Mouse (Mus musculus) intestine, embryonic 16.5 days (tissue): Measurements from ENCODE around the gene Kcnk13. TPM values are rescaled to one million over a fixed set of nuclear protein-coding genes. Genes with fewer than 3 reads are reported as not detected.

ENCODE experiments used
- ATAC-seq: fragments of 200-750 bp; cut with Nextera tagmentation; 2 replicates; pipeline ENCODE4 v1.8.0; 2017; ENCODE audit warnings: moderate TSS enrichment, moderate library complexity
- H3K27ac ChIP-seq: fragments of 300-500 bp; sonication (generic); 2 replicates; pipeline ENCODE4 v1.5.1; 2014; ENCODE audit warnings: mild to moderate bottlenecking, low read length
- H3K27me3 ChIP-seq: fragments of 300-500 bp; sonication (generic); replicated peaks from 2 replicates; pipeline ENCODE4 v1.6.1; 2014; ENCODE audit warnings: low read length, control low read depth, mixed read lengths; ENCODE audit not compliant: control insufficient read depth, insufficient read depth
- H3K36me3 ChIP-seq: fragments of 300-500 bp; sonication (generic); 2 replicates; pipeline ENCODE4 v1.6.1; 2014; ENCODE audit warnings: low read length, control low read depth; ENCODE audit not compliant: control insufficient read depth, insufficient read depth
- H3K4me1 ChIP-seq: fragments of 300-500 bp; sonication (generic); 2 replicates; pipeline ENCODE4 v1.6.1; 2014; ENCODE audit warnings: low read length, control low read depth, mixed read lengths; ENCODE audit not compliant: control insufficient read depth, insufficient read depth
- H3K4me2 ChIP-seq: fragments of 300-500 bp; sonication (generic); 2 replicates; pipeline ENCODE4 v1.6.1; 2014; ENCODE audit warnings: low read depth, low read length, control low read depth
- H3K4me3 ChIP-seq: fragments of 300-500 bp; sonication (generic); 2 replicates; pipeline ENCODE4 v1.5.1; 2014; ENCODE audit warnings: mild to moderate bottlenecking, low read length
- H3K9ac ChIP-seq: fragments of 300-500 bp; sonication (generic); 2 replicates; pipeline ENCODE4 v1.6.1; 2014; ENCODE audit warnings: low read depth, low read length
- H3K9me3 ChIP-seq: fragments of 300-500 bp; sonication (generic); 2 replicates; pipeline ENCODE4 v1.6.1; 2016; ENCODE audit warnings: low read length, control low read depth; ENCODE audit not compliant: control insufficient read depth
- WGBS: fragments of 180-500 bp; shearing (Covaris S2); extraction: QIAGEN DNeasy Blood & Tissue Kit; methylation state at CpG from one replicate; pipeline ENCODE4 v1.1.7; 2014; 5-methylcytosine and 5-hydroxymethylcytosine counted together
- polyA plus RNA-seq: library from polyadenylated mRNA; unstranded; fragments of >200 nt; fragmentation: Nextera tagmentation; extraction: Ambion mirVana; gene quantifications from 2 replicates; pipeline ENCODE4 v1.2.1, GENCODE M21; 2015

Gene Kcnk13
- polyA plus RNA-seq, 1 experiment from 2014 or later, result 0.64 TPM

- H3K27me3 ChIP-seq, result no peaks in the 10 kb centered on the region
- no peaks in the 10 kb centered on the region for H3K36me3 ChIP-seq
- no peak for ATAC-seq
- 89% methylated on average over 5 of the region's 5 CpGs for WGBS
- H3K4me3 ChIP-seq, result no peak overlapping the region
- no peak overlapping the region for H3K9ac ChIP-seq
- H3K4me1 ChIP-seq, result no peaks in the 10 kb centered on the region
- H3K9me3 ChIP-seq, result no peaks in the 10 kb centered on the region
- H3K4me2 ChIP-seq, result no peak overlapping the region
- no peak overlapping the region for H3K27ac ChIP-seq
Measured at GRCm38 (mm10) chr12:100089265-100089664, 125.0 kb downstream of the Kcnk13 start.

DNA sequence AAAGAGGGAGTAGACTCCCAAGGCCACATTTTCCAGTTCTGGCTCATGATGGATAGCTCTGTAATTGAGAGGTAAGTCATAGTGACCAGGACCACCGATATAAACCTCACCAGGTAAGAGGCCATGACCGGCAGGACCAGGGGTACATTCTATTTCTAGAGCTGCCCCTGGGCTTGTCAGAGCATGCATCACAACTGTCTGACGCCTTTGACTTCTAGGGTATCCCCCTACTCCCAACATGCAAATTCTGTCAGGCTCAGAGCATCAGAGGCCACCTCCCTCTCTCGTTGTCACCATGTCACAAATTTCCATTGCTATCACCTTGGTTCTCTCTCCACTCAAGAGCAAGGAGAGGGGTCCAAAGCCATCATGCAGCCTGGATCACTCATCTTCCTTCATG lies 126.5 kb downstream of the Kcnk13 start:
- 89% methylated on average over 4 of the region's 4 CpGs for WGBS
- H3K27me3 ChIP-seq, result no peaks in the 10 kb centered on the region
- no peaks in the 10 kb centered on the region for H3K36me3 ChIP-seq
- no peaks in the 10 kb centered on the region for H3K9me3 ChIP-seq
- no peak for ATAC-seq
- H3K4me2 ChIP-seq, result no peak overlapping the region
- no peak overlapping the region for H3K9ac ChIP-seq
- H3K4me1 ChIP-seq, result no peaks in the 10 kb centered on the region
- no peak overlapping the region for H3K4me3 ChIP-seq
- no peak overlapping the region for H3K27ac ChIP-seq

DNA sequence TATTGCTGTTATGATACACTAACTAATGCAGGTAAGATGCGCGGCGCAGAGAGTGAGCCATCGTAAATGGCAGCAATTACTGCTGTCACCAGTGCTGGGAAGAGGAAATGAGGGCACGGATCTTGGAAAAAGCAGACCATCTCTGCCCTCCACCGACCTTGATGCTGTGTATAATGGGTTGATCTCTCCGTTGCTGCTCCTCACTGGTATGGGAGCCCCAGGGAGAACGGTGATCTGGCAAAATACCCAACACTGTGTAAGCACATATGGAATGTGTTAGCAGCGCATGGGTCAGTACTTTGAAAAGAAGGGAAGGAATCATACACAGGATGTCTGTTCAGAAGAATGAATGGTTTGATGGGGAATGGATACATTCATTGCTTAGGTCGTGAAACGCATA lies 128.7 kb downstream of the Kcnk13 start:
- Histone ChIP-seq H3K4me3 (no peak overlapping the region), H3K36me3 (no peaks in the 10 kb centered on the region), H3K9me3 (no peaks in the 10 kb centered on the region), H3K9ac (no peak overlapping the region), H3K27ac (no peak overlapping the region), H3K4me1 (no peaks in the 10 kb centered on the region), H3K4me2 (no peak overlapping the region), H3K27me3 (no peaks in the 10 kb centered on the region)
- ATAC-seq, result no peak
- WGBS, result 82% methylated on average over 11 of the region's 11 CpGs

- Histone ChIP-seq H3K4me3 (no peak overlapping the region), H3K4me2 (no peak overlapping the region), H3K9me3 (no peaks in the 10 kb centered on the region), H3K9ac (no peak overlapping the region), H3K4me1 (no peaks in the 10 kb centered on the region), H3K36me3 (no peaks in the 10 kb centered on the region), H3K27ac (no peak overlapping the region), H3K27me3 (no peaks in the 10 kb centered on the region)
- ATAC-seq, result peak; percentile 40; the same call in 1 of the 2 replicates
- 48% methylated on average over 3 of the region's 3 CpGs for WGBS
Measured at GRCm38 (mm10) chr12:100099971-100100706, 135.8 kb downstream of the Kcnk13 start.

DNA sequence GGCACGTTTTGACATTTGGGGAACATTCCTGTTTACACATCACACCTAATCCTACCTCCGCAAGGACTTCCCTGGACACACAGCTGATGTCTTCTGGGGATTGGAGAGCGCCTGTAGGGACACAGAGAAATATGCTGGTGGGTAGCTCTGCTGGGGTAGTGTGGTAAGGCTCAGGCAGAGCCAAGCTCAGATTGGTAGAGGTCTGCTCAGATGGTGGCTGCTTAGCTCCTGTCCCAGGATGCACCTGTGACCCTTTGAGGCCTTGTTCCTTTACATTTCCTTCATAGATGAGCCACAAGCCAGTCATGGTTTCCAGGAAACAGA lies 136.4 kb downstream of the Kcnk13 start:
- Histone ChIP-seq H3K4me1 (no peaks in the 10 kb centered on the region), H3K4me3 (no peak overlapping the region), H3K9me3 (no peaks in the 10 kb centered on the region), H3K9ac (no peak overlapping the region), H3K4me2 (no peak overlapping the region), H3K27me3 (no peaks in the 10 kb centered on the region), H3K27ac (no peak overlapping the region), H3K36me3 (no peaks in the 10 kb centered on the region)
- 63% methylated on average over 3 of the region's 3 CpGs for WGBS
- no peak for ATAC-seq

- no peak overlapping the region for H3K4me2 ChIP-seq
- H3K4me1 ChIP-seq, result peaks cover 4% of the 10 kb centered on the region; the same call in 1 of the 2 replicates
- WGBS, result 63% methylated on average over 3 of the region's 3 CpGs
- H3K27me3 ChIP-seq, result no peaks in the 10 kb centered on the region
- H3K27ac ChIP-seq, result no peak overlapping the region
- H3K9ac ChIP-seq, result no peak overlapping the region
- ATAC-seq, result no peak
- no peaks in the 10 kb centered on the region for H3K36me3 ChIP-seq
- H3K9me3 ChIP-seq, result no peaks in the 10 kb centered on the region
- H3K4me3 ChIP-seq, result no peak overlapping the region
Measured at GRCm38 (mm10) chr12:100101651-100102050, 137.4 kb downstream of the Kcnk13 start.

DNA sequence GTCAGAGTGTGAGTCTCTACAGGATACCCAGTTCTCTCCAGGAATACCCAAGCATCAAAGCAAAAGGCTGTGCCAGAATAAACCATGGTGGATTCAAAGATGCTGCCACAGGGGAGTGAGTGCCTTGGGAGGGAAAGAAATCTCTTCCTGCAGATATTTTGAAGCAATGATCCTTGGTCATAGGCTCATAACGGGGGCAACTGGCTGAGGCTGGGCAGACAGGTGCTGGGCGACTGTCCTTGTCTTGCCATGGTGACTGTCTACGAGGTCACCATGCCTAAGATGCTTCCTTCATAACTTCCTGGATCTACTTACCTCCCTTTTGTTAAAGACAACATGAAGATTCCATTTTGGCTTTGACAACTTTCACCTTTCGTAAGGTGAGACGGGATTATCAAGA lies 140.2 kb downstream of the Kcnk13 start:
- no peaks in the 10 kb centered on the region for H3K27me3 ChIP-seq
- no peak overlapping the region for H3K4me3 ChIP-seq
- H3K4me2 ChIP-seq, result no peak overlapping the region
- H3K9ac ChIP-seq, result no peak overlapping the region
- H3K27ac ChIP-seq, result no peak overlapping the region
- 88% methylated on average over 5 of the region's 5 CpGs for WGBS
- ATAC-seq, result no peak
- H3K9me3 ChIP-seq, result no peaks in the 10 kb centered on the region
- H3K36me3 ChIP-seq, result no peaks in the 10 kb centered on the region
- peaks cover 4% of the 10 kb centered on the region; the same call in 1 of the 2 replicates for H3K4me1 ChIP-seq

- peak; percentile 67 for ATAC-seq
- 11% methylated on average over 20 of the region's 20 CpGs for WGBS
- Histone ChIP-seq H3K27ac (no peak overlapping the region), H3K9me3 (no peaks in the 10 kb centered on the region), H3K27me3 (no peaks in the 10 kb centered on the region), H3K4me1 (peaks cover 11% of the 10 kb centered on the region), H3K4me2 (no peak overlapping the region), H3K4me3 (no peak overlapping the region), H3K9ac (no peak overlapping the region), H3K36me3 (no peaks in the 10 kb centered on the region)
Measured at GRCm38 (mm10) chr12:100106275-100106895, 142.1 kb downstream of the Kcnk13 start.

DNA sequence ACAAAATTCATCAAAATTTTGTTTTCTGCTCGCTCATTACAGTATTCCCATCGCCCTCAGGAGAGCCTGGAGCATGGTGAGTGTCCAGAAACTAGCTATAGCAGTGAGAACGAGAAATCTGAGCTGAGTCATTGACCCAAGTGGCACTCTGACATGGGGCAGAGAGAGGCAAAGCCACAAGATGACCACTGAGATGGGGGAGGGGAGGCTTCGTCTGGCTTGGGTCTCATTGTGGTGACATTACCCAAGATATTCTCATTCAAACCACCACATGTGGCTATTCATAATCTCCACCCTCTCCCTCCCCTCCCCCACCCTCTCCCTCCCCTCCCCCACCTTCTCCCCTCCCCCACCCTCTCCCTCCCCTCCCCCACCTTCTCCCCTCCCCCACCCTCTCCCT lies 143.1 kb downstream of the Kcnk13 start:
- H3K9me3 ChIP-seq, result no peaks in the 10 kb centered on the region
- no peak overlapping the region for H3K4me2 ChIP-seq
- H3K27me3 ChIP-seq, result no peaks in the 10 kb centered on the region
- H3K4me1 ChIP-seq, result peaks cover 14% of the 10 kb centered on the region
- H3K36me3 ChIP-seq, result no peaks in the 10 kb centered on the region
- no peak overlapping the region for H3K27ac ChIP-seq
- no peak for ATAC-seq
- no peak overlapping the region for H3K4me3 ChIP-seq
- no peak overlapping the region for H3K9ac ChIP-seq
- WGBS, result 50% methylated on average over 4 of the region's 4 CpGs
